Mouse (Mus musculus) cerebellum, adult 2 months (tissue): ENCODE data around the gene Stpg1. TPM values are rescaled to one million over a fixed set of nuclear protein-coding genes. Genes with fewer than 3 reads are reported as not detected.

Experiments
- DNase-seq, 2 experiments: peaks; one replicate each; pipeline ENCODE4 v3.0.0; 2021
- H3K27ac ChIP-seq: fragments of 200-500 bp; 2 replicates; pipeline ENCODE4 v1.5.1; 2012; ENCODE audit warnings: low read length, control low read depth, inconsistent platforms; ENCODE audit not compliant: insufficient read depth
- H3K27me3 ChIP-seq: fragments of 200-500 bp; 2 replicates; pipeline ENCODE4 v1.6.1; 2012; ENCODE audit warnings: inconsistent platforms, mild to moderate bottlenecking, low read length, moderate library complexity; ENCODE audit not compliant: control insufficient read depth, insufficient read depth
- H3K4me1 ChIP-seq: fragments of 200-500 bp; 2 replicates; pipeline ENCODE4 v1.6.1; 2011; ENCODE audit warnings: low read length; ENCODE audit not compliant: control insufficient read depth, insufficient read depth
- H3K4me3 ChIP-seq: fragments of 200-500 bp; replicated peaks from 2 replicates; pipeline ENCODE3; 2011; ENCODE audit warnings: mild to moderate bottlenecking, low read depth, low read length, control low read depth; ENCODE audit not compliant: insufficient read depth
- CTCF ChIP-seq: fragments of 200-500 bp; IDR thresholded peaks from 2 replicates; pipeline ENCODE4 v1.5.1; 2011; ENCODE audit warnings: low read depth, mild to moderate bottlenecking, control low read depth, low read length, moderate library complexity, borderline replicate concordance; ENCODE audit not compliant: insufficient read depth
- POLR2A ChIP-seq: fragments of 200-500 bp; IDR thresholded peaks from 2 replicates; pipeline ENCODE4 v1.6.1; 2011; ENCODE audit warnings: low read length, control low read depth, borderline replicate concordance; ENCODE audit not compliant: insufficient read depth
- WGBS: fragments of 180-500 bp; shearing (Covaris S2); methylation state at CpG from one replicate; pipeline ENCODE4 v1.1.7; 2018; 5-methylcytosine and 5-hydroxymethylcytosine counted together
- polyA plus RNA-seq: library from polyadenylated mRNA; depleted of rRNA; stranded (reverse); fragments of >200 nt; gene quantifications from 2 replicates; pipeline ENCODE4 v1.2.3, GENCODE M21; 2012

Gene Stpg1
- polyA plus RNA-seq, 1 experiment, result 0.72 TPM

- no peaks in the 10 kb centered on the region for H3K27me3 ChIP-seq
- no peak overlapping the region for H3K4me3 ChIP-seq
- no peak for DNase-seq
- TF ChIP-seq POLR2A, result no peak
- TF ChIP-seq CTCF, result no peak
- H3K4me1 ChIP-seq, result no peaks in the 10 kb centered on the region
- WGBS, result 84% methylated on average over 3 of the region's 3 CpGs
- H3K27ac ChIP-seq, result no peak overlapping the region
Measured at GRCm38 (mm10) chr4:135499831-135500230, 5.2 kb downstream of the Stpg1 start.

DNA sequence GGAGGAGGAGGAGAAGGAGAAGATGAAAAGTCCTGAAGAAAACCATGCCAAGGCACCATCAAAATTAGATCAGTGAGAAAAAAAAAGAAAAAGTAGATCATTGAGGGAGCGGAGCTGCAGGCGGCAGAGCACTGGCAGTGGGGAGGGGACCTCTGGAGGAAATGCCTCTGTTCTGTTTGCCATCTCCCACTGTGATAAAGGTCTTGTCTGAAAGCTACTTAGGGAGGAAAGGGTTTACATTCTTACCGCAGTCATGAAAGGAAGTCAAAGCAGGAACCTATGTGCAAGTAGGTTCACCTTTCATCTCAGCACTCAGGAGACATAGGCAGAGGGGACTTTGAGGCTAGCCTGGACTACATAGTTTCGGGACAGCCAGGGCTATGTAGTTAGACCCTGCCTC lies 7.0 kb downstream of the Stpg1 start:
- H3K27me3 ChIP-seq, result no peaks in the 10 kb centered on the region
- H3K4me1 ChIP-seq, result no peaks in the 10 kb centered on the region
- H3K4me3 ChIP-seq, result no peak overlapping the region
- WGBS, result 53% methylated on average over 4 of the region's 4 CpGs
- no peak for TF ChIP-seq POLR2A
- TF ChIP-seq CTCF, result no peak
- no peak for DNase-seq
- H3K27ac ChIP-seq, result no peak overlapping the region

GRCm38 (mm10) chr4:135505794-135506193 lies 11.2 kb downstream of the Stpg1 start:
- TF ChIP-seq POLR2A (no peak), CTCF (no peak)
- Histone ChIP-seq H3K27ac (no peak overlapping the region), H3K27me3 (no peaks in the 10 kb centered on the region), H3K4me1 (no peaks in the 10 kb centered on the region), H3K4me3 (no peak overlapping the region)
- 58% methylated on average over 11 of the region's 11 CpGs for WGBS
- DNase-seq, result no peak

GRCm38 (mm10) chr4:135507547-135508350 lies 13.2 kb downstream of the Stpg1 start:
- DNase-seq, result peak; percentile 34 to 39
- no peak for TF ChIP-seq POLR2A
- TF ChIP-seq CTCF, result peak; percentile 32; the same call in 1 of the 2 replicates
- Histone ChIP-seq H3K4me1 (no peaks in the 10 kb centered on the region), H3K4me3 (peak overlapping the region; percentile 22), H3K27ac (no peak overlapping the region), H3K27me3 (no peaks in the 10 kb centered on the region)
- 14% methylated on average over 22 of the region's 22 CpGs for WGBS

DNA sequence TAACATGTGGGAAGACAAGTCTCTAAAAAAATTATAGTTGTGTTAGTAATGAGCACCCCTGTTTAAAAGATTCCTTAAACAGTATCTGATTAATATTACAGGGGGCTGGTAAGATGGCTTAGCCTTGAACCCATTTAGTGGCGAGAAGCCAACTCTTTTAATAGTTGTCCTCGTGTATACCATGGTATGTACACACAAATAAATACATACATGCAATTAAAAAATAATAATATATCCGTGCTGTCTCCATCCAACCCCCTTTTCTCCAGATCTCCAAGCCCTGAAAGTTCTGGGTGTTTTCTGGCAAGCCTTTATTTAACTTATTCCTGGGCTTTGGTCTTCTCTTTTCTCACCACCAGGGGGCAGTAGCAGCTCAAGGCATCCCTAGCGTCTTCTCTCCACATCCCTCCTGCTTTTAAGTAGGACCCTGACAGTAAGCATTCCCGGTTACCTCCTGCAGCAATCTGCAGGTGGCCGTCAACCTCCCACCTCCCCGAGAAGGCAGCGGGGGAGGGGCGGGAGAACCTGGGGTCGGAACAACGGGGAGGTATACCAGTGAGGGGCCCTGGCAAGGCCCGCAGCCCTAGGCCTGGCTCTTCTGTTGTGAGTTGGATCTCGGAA lies 13.9 kb downstream of the Stpg1 start:
- Histone ChIP-seq H3K4me1 (no peaks in the 10 kb centered on the region), H3K27ac (no peak overlapping the region), H3K4me3 (no peak overlapping the region), H3K27me3 (no peaks in the 10 kb centered on the region)
- 14% methylated on average over 13 of the region's 13 CpGs for WGBS
- TF ChIP-seq CTCF, result peak; percentile 81
- TF ChIP-seq POLR2A, result no peak
- DNase-seq, result peak; percentile 51 to 57

DNA sequence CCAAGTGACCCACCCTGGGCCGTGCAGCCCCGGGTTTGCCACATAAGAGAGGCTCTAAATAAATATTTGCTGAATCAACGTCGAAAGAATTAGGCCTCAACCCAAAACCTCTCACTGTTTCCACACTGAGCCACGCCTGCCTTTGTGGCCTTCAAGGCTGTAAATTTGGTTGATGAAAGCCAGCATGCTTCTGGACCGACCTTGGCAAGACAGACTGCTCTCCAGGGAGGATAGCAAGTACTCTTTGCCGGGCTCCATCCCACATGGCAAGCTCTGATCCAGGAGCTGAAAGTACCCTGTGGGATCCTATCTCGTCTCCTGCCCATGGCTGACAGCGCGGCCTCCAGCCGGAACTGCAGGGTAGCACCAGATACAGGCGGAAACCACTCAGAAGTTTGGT lies 14.9 kb downstream of the Stpg1 start:
- Histone ChIP-seq H3K27ac (no peak overlapping the region), H3K27me3 (no peaks in the 10 kb centered on the region), H3K4me3 (no peak overlapping the region), H3K4me1 (no peaks in the 10 kb centered on the region)
- no peak for DNase-seq
- WGBS, result 63% methylated on average over 12 of the region's 12 CpGs
- TF ChIP-seq CTCF (no peak), POLR2A (no peak)

DNA sequence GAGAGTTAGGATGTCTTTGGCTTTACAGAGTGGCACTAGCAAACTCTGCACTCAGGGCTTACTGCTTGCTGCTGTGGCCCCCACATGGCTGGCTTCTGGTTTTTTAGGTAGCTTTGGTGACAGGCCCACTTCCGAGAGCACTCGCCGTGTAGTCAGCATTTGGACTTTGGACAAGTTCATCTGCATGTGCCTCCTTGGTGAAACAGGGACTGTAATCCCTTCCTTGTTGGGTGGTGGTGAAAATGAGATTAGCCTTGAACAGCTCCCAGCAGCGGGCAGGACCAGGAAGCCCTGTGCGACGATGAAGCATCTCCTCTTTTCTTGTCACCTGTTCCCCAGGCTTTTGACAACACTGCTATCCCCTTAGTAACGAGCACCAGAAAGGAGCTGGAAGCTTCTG lies 19.3 kb downstream of the Stpg1 start:
- no peak overlapping the region for H3K27ac ChIP-seq
- no peak for DNase-seq
- no peaks in the 10 kb centered on the region for H3K27me3 ChIP-seq
- no peak overlapping the region for H3K4me3 ChIP-seq
- TF ChIP-seq POLR2A (no peak), CTCF (no peak)
- 75% methylated on average over 7 of the region's 7 CpGs for WGBS
- no peaks in the 10 kb centered on the region for H3K4me1 ChIP-seq

- 77% methylated on average over 14 of the region's 14 CpGs for WGBS
- Histone ChIP-seq H3K4me1 (no peaks in the 10 kb centered on the region), H3K27me3 (no peaks in the 10 kb centered on the region), H3K27ac (no peak overlapping the region), H3K4me3 (no peak overlapping the region)
- TF ChIP-seq POLR2A, result no peak
- no peak for TF ChIP-seq CTCF
- no peak for DNase-seq
Measured at GRCm38 (mm10) chr4:135514925-135515324, 20.3 kb downstream of the Stpg1 start.
